Mouse (Mus musculus): Measurements from ENCODE around the gene Best3.
A peak's percentile ranks its signal among the peaks of the same experiment; 100 is the strongest.

The Best3 gene

GRCm38 (mm10) chr10:116986264-116987082 lies at the start of gene Best3:
Best3 (plus strand) TSS chr10:116986314.
- DNase-seq (ENCODE audit: low spot score in 2 of 2) = no peak

GRCm38 (mm10) chr10:116943025-116943424 lies 43.1 kb upstream of the Best3 start:
- no peak for DNase-seq (ENCODE audit: low spot score in 2 of 2)

GRCm38 (mm10) chr10:116944144-116944543 lies 42.0 kb upstream of the Best3 start:
- DNase-seq (ENCODE audit: low spot score in 2 of 2) = no peak

- no peak for DNase-seq (ENCODE audit: low spot score in 2 of 2)
These were observed 41.2 kb upstream of the Best3 start for GRCm38 (mm10) chr10:116944940-116945339.

GRCm38 (mm10) chr10:116948414-116948813 lies 37.7 kb upstream of the Best3 start:
- DNase-seq (ENCODE audit: low spot score in 2 of 2) = no peak

- DNase-seq (ENCODE audit: low spot score in 2 of 2) = no peak
These were observed 36.8 kb upstream of the Best3 start for GRCm38 (mm10) chr10:116949111-116950008.

- peak; percentile 73 to 90 for DNase-seq (ENCODE audit: low spot score in 2 of 2)
These were observed 35.9 kb upstream of the Best3 start, which contains the start of gene Rab3ip for GRCm38 (mm10) chr10:116950009-116950769. Rab3ip (minus strand) TSS chr10:116950769.

GRCm38 (mm10) chr10:116950886-116951285 lies 35.2 kb upstream of the Best3 start:
- no peak for DNase-seq (ENCODE audit: low spot score in 2 of 2)

- DNase-seq (ENCODE audit: low spot score in 2 of 2) = no peak
These were observed 30.9 kb upstream of the Best3 start for GRCm38 (mm10) chr10:116955191-116955590.

- no peak for DNase-seq (ENCODE audit: low spot score in 2 of 2)
These were observed 29.5 kb upstream of the Best3 start for GRCm38 (mm10) chr10:116956483-116957158.

- no peak for DNase-seq (ENCODE audit: low spot score in 2 of 2)
These were observed 28.1 kb upstream of the Best3 start for GRCm38 (mm10) chr10:116957867-116958551.

- no peak for DNase-seq (ENCODE audit: low spot score in 2 of 2)
These were observed 24.0 kb upstream of the Best3 start for GRCm38 (mm10) chr10:116962152-116962551.

GRCm38 (mm10) chr10:116962803-116963202 lies 23.3 kb upstream of the Best3 start:
- no peak for DNase-seq (ENCODE audit: low spot score in 2 of 2)

- DNase-seq (ENCODE audit: low spot score in 2 of 2) = no peak
These were observed 22.0 kb upstream of the Best3 start for GRCm38 (mm10) chr10:116964084-116964483.

GRCm38 (mm10) chr10:116964571-116964970 lies 21.5 kb upstream of the Best3 start:
- DNase-seq (ENCODE audit: low spot score in 2 of 2) = no peak

GRCm38 (mm10) chr10:116965297-116965696 lies 20.8 kb upstream of the Best3 start:
- DNase-seq (ENCODE audit: low spot score in 2 of 2) = no peak

- no peak for DNase-seq (ENCODE audit: low spot score in 2 of 2)
These were observed 20.0 kb upstream of the Best3 start for GRCm38 (mm10) chr10:116966065-116966464.

GRCm38 (mm10) chr10:116968741-116969140 lies 17.4 kb upstream of the Best3 start:
- DNase-seq (ENCODE audit: low spot score in 2 of 2) = no peak

GRCm38 (mm10) chr10:116972509-116972908 lies 13.6 kb upstream of the Best3 start, which contains the start of gene Gm10271:
Gm10271 (minus strand) TSS chr10:116972609.
- DNase-seq (ENCODE audit: low spot score in 2 of 2) = no peak

GRCm38 (mm10) chr10:116977455-116977854 lies 8.7 kb upstream of the Best3 start:
- no peak for DNase-seq (ENCODE audit: low spot score in 2 of 2)

GRCm38 (mm10) chr10:116977858-116978257 lies 8.3 kb upstream of the Best3 start:
- no peak for DNase-seq (ENCODE audit: low spot score in 2 of 2)

Measured in left cerebral cortex, adult 9 months (tissue).